Mouse (Mus musculus): ENCODE data around the gene Srebf2. TPM values are rescaled to one million over a fixed set of nuclear protein-coding genes. Genes with fewer than 3 reads are reported as not detected.
A peak's percentile ranks its signal among the peaks of the same experiment; 100 is the strongest.
"Not testable (repeated sequence)": the region's sequence is repeated elsewhere in the genome, so short reads cannot be mapped to it uniquely, and the experiment has no call there.

The Srebf2 gene
- 209 and 216 TPM in 2 replicates for polyA plus RNA-seq (2014; fragmentation: Nextera tagmentation; extraction: Ambion mirVana)

- Histone ChIP-seq H3K4me1 (replicated peaks; ENCODE audit: control insufficient read depth, insufficient read depth, low read length) (peaks cover 18% of the 10 kb centered on the region; the same call in 1 of the 2 replicates), H3K36me3 (ENCODE audit: control insufficient read depth, insufficient read depth, low read length) (no peaks in the 10 kb centered on the region; the same call in 1 of the 2 replicates), H3K4me2 (ENCODE audit: low read depth, low read length, severe bottlenecking) (peak within 1 kb of the TSS; percentile 87), H3K27ac (ENCODE audit: low read depth, low read length) (peak within 1 kb of the TSS; percentile 94), H3K4me3 (ENCODE audit: low read depth, low read length) (peak within 1 kb of the TSS; percentile 86), H3K27me3 (ENCODE audit: control insufficient read depth, insufficient read depth, low read length) (no peaks in the 10 kb centered on the region), H3K9ac (ENCODE audit: low read length) (peak within 1 kb of the TSS; percentile 85), H3K9me3 (ENCODE audit: control insufficient read depth, low read length) (no peaks in the 10 kb centered on the region)
- ATAC-seq (replicated peaks; ENCODE audit: low FRiP score), result peak; percentile 96
- DNase-seq (ENCODE audit: low spot score), result peak; percentile 100
- WGBS, result under 1% methylated on average over 69 of the region's 79 CpGs
These were observed at the start of gene Srebf2 for GRCm38 (mm10) chr15:82146770-82147610. TSS of gene Srebf2 (plus strand) at chr15:82147181.

- Histone ChIP-seq H3K4me1 (replicated peaks; ENCODE audit: control insufficient read depth, insufficient read depth, low read length) (no peaks in the 10 kb centered on the region), H3K27me3 (ENCODE audit: control insufficient read depth, insufficient read depth, low read length) (no peaks in the 10 kb centered on the region), H3K4me2 (ENCODE audit: low read depth, low read length, severe bottlenecking) (no peak overlapping the region), H3K27ac (ENCODE audit: low read depth, low read length) (no peak overlapping the region), H3K4me3 (ENCODE audit: low read depth, low read length) (no peak overlapping the region), H3K9me3 (ENCODE audit: control insufficient read depth, low read length) (no peaks in the 10 kb centered on the region), H3K9ac (ENCODE audit: low read length) (no peak overlapping the region), H3K36me3 (ENCODE audit: control insufficient read depth, insufficient read depth, low read length) (no peaks in the 10 kb centered on the region)
- ATAC-seq (replicated peaks; ENCODE audit: low FRiP score) (no peak), DNase-seq (ENCODE audit: low spot score) (peak; percentile 77)
- 23% methylated on average over 8 of the region's 8 CpGs for WGBS
These were observed 39.9 kb upstream of the Srebf2 start for GRCm38 (mm10) chr15:82106953-82107555.

- Histone ChIP-seq H3K27ac (ENCODE audit: low read depth, low read length) (no peak overlapping the region), H3K27me3 (ENCODE audit: control insufficient read depth, insufficient read depth, low read length) (no peaks in the 10 kb centered on the region), H3K36me3 (ENCODE audit: control insufficient read depth, insufficient read depth, low read length) (no peaks in the 10 kb centered on the region), H3K4me3 (ENCODE audit: low read depth, low read length) (no peak overlapping the region), H3K9me3 (ENCODE audit: control insufficient read depth, low read length) (no peaks in the 10 kb centered on the region), H3K4me2 (ENCODE audit: low read depth, low read length, severe bottlenecking) (no peak overlapping the region), H3K9ac (ENCODE audit: low read length) (no peak overlapping the region), H3K4me1 (replicated peaks; ENCODE audit: control insufficient read depth, insufficient read depth, low read length) (no peaks in the 10 kb centered on the region)
- 91% methylated on average over 8 of the region's 8 CpGs for WGBS
- DNase-seq (ENCODE audit: low spot score) (no peak), ATAC-seq (replicated peaks; ENCODE audit: low FRiP score) (no peak)
These were observed 26.4 kb upstream of the Srebf2 start for GRCm38 (mm10) chr15:82120544-82120943.

GRCm38 (mm10) chr15:82126690-82127089 lies 20.3 kb upstream of the Srebf2 start:
- DNase-seq (ENCODE audit: low spot score); H3K4me3 ChIP-seq (ENCODE audit: low read depth, low read length); H3K36me3 ChIP-seq (ENCODE audit: control insufficient read depth, insufficient read depth, low read length); H3K27me3 ChIP-seq (ENCODE audit: control insufficient read depth, insufficient read depth, low read length); H3K27ac ChIP-seq (ENCODE audit: low read depth, low read length); H3K4me2 ChIP-seq (ENCODE audit: low read depth, low read length, severe bottlenecking); ATAC-seq (replicated peaks; ENCODE audit: low FRiP score); H3K9ac ChIP-seq (ENCODE audit: low read length); H3K4me1 ChIP-seq (replicated peaks; ENCODE audit: control insufficient read depth, insufficient read depth, low read length); H3K9me3 ChIP-seq (ENCODE audit: control insufficient read depth, low read length): not testable (repeated sequence)
- 78% methylated on average over 4 of the region's 4 CpGs for WGBS

- Histone ChIP-seq H3K4me1 (replicated peaks; ENCODE audit: control insufficient read depth, insufficient read depth, low read length) (no peaks in the 10 kb centered on the region; the same call in 1 of the 2 replicates), H3K27ac (ENCODE audit: low read depth, low read length) (peak within 1 kb of the TSS; percentile 46; the same call in 1 of the 2 replicates), H3K9ac (ENCODE audit: low read length) (peak within 1 kb of the TSS; percentile 86), H3K4me3 (ENCODE audit: low read depth, low read length) (peak within 1 kb of the TSS; percentile 78), H3K36me3 (ENCODE audit: control insufficient read depth, insufficient read depth, low read length) (no peaks in the 10 kb centered on the region), H3K4me2 (ENCODE audit: low read depth, low read length, severe bottlenecking) (peak within 1 kb of the TSS; percentile 95), H3K9me3 (ENCODE audit: control insufficient read depth, low read length) (no peaks in the 10 kb centered on the region), H3K27me3 (ENCODE audit: control insufficient read depth, insufficient read depth, low read length) (no peaks in the 10 kb centered on the region)
- WGBS, result under 1% methylated on average over 74 of the region's 74 CpGs
- peak; percentile 98 for DNase-seq (ENCODE audit: low spot score)
- peak; percentile 99 for ATAC-seq (replicated peaks; ENCODE audit: low FRiP score)
These were observed 19.3 kb upstream of the Srebf2 start, which contains the start of gene Ccdc134 for GRCm38 (mm10) chr15:82127426-82128374. TSS of gene Ccdc134 (plus strand) at chr15:82127922.

GRCm38 (mm10) chr15:82128398-82128797 lies 18.6 kb upstream of the Srebf2 start:
- H3K9me3 ChIP-seq (ENCODE audit: control insufficient read depth, low read length), result no peaks in the 10 kb centered on the region
- H3K4me1 ChIP-seq (replicated peaks; ENCODE audit: control insufficient read depth, insufficient read depth, low read length), result no peaks in the 10 kb centered on the region; the same call in 1 of the 2 replicates
- H3K4me2 ChIP-seq (ENCODE audit: low read depth, low read length, severe bottlenecking), result peak overlapping the region; percentile 95
- 1% methylated on average over 5 of the region's 5 CpGs for WGBS
- no peaks in the 10 kb centered on the region for H3K27me3 ChIP-seq (ENCODE audit: control insufficient read depth, insufficient read depth, low read length)
- no peaks in the 10 kb centered on the region for H3K36me3 ChIP-seq (ENCODE audit: control insufficient read depth, insufficient read depth, low read length)
- peak overlapping the region; percentile 86 for H3K9ac ChIP-seq (ENCODE audit: low read length)
- H3K27ac ChIP-seq (ENCODE audit: low read depth, low read length), result peak overlapping the region; percentile 46; the same call in 1 of the 2 replicates
- peak overlapping the region; percentile 78 for H3K4me3 ChIP-seq (ENCODE audit: low read depth, low read length)
- DNase-seq (ENCODE audit: low spot score), result no peak
- ATAC-seq (replicated peaks; ENCODE audit: low FRiP score), result no peak

GRCm38 (mm10) chr15:82130599-82130998 lies 16.4 kb upstream of the Srebf2 start:
- ATAC-seq (replicated peaks; ENCODE audit: low FRiP score) (no peak), DNase-seq (ENCODE audit: low spot score) (no peak)
- Histone ChIP-seq H3K4me1 (replicated peaks; ENCODE audit: control insufficient read depth, insufficient read depth, low read length) (no peaks in the 10 kb centered on the region; the same call in 1 of the 2 replicates), H3K36me3 (ENCODE audit: control insufficient read depth, insufficient read depth, low read length) (no peaks in the 10 kb centered on the region), H3K4me3 (ENCODE audit: low read depth, low read length) (no peak overlapping the region), H3K4me2 (ENCODE audit: low read depth, low read length, severe bottlenecking) (no peak overlapping the region), H3K9ac (ENCODE audit: low read length) (no peak overlapping the region), H3K27ac (ENCODE audit: low read depth, low read length) (no peak overlapping the region), H3K9me3 (ENCODE audit: control insufficient read depth, low read length) (no peaks in the 10 kb centered on the region), H3K27me3 (ENCODE audit: control insufficient read depth, insufficient read depth, low read length) (no peaks in the 10 kb centered on the region)
- WGBS, result 73% methylated on average over 7 of the region's 7 CpGs

GRCm38 (mm10) chr15:82135372-82135771 lies 11.6 kb upstream of the Srebf2 start:
- no peak for ATAC-seq (replicated peaks; ENCODE audit: low FRiP score)
- no peaks in the 10 kb centered on the region for H3K27me3 ChIP-seq (ENCODE audit: control insufficient read depth, insufficient read depth, low read length)
- H3K9ac ChIP-seq (ENCODE audit: low read length), result no peak overlapping the region
- H3K36me3 ChIP-seq (ENCODE audit: control insufficient read depth, insufficient read depth, low read length), result no peaks in the 10 kb centered on the region
- no peaks in the 10 kb centered on the region for H3K4me1 ChIP-seq (replicated peaks; ENCODE audit: control insufficient read depth, insufficient read depth, low read length)
- 89% methylated on average over 4 of the region's 4 CpGs for WGBS
- H3K27ac ChIP-seq (ENCODE audit: low read depth, low read length), result no peak overlapping the region
- no peak overlapping the region for H3K4me3 ChIP-seq (ENCODE audit: low read depth, low read length)
- H3K4me2 ChIP-seq (ENCODE audit: low read depth, low read length, severe bottlenecking), result no peak overlapping the region
- no peaks in the 10 kb centered on the region for H3K9me3 ChIP-seq (ENCODE audit: control insufficient read depth, low read length)
- no peak for DNase-seq (ENCODE audit: low spot score)

All from forebrain, embryonic 11.5 days (tissue).